Mouse (Mus musculus): ENCODE measurements around the gene Kcnip1. TPM values are rescaled to one million over a fixed set of nuclear protein-coding genes. Genes with fewer than 3 reads are reported as not detected.

Kcnip1 gene
- total RNA-seq, 2 experiments from 2014 or later: 0.11 TPM; not detected in 1

GRCm38 (mm10) chr11:33786572-33786971, 206.4 kb downstream of the Kcnip1 start:
- DNase-seq: no peak
- intact Hi-C loops (cut with DNase I): no loop called here

- intact Hi-C loops (cut with DNase I): no loop called here
- DNase-seq: no peak
Measured at GRCm38 (mm10) chr11:33781561-33781971, 211.4 kb downstream of the Kcnip1 start.

- DNase-seq: no peak
- intact Hi-C loops (cut with DNase I): no loop called here
Measured at GRCm38 (mm10) chr11:33780263-33780662, 212.7 kb downstream of the Kcnip1 start.

- DNase-seq: no peak
- intact Hi-C loops (cut with DNase I): no loop called here
Measured at GRCm38 (mm10) chr11:33772615-33773141, 220.3 kb downstream of the Kcnip1 start.

GRCm38 (mm10) chr11:33772043-33772442, 220.9 kb downstream of the Kcnip1 start:
- no peak for DNase-seq
- intact Hi-C loops (cut with DNase I): no loop called here

GRCm38 (mm10) chr11:33766976-33767938, 225.7 kb downstream of the Kcnip1 start:
- intact Hi-C loops (cut with DNase I): no loop called here
- no peak for DNase-seq

- intact Hi-C loops (cut with DNase I): no loop called here
- no peak for DNase-seq
Measured at GRCm38 (mm10) chr11:33761201-33761755, 231.7 kb downstream of the Kcnip1 start.

- no peak for DNase-seq
- intact Hi-C loops (cut with DNase I): no loop called here
Measured at GRCm38 (mm10) chr11:33756624-33757023, 236.3 kb downstream of the Kcnip1 start.

- intact Hi-C loops (cut with DNase I): no loop called here
- no peak for DNase-seq
Measured at GRCm38 (mm10) chr11:33752431-33752873, 240.5 kb downstream of the Kcnip1 start.

GRCm38 (mm10) chr11:33751503-33751902, 241.4 kb downstream of the Kcnip1 start:
- DNase-seq: no peak
- intact Hi-C loops (cut with DNase I): no loop called here

GRCm38 (mm10) chr11:33749979-33750378, 243.0 kb downstream of the Kcnip1 start:
- intact Hi-C loops (cut with DNase I): no loop called here
- DNase-seq: no peak

- intact Hi-C loops (cut with DNase I): no loop called here
Measured at GRCm38 (mm10) chr11:33749408-33749807, 243.5 kb downstream of the Kcnip1 start.

GRCm38 (mm10) chr11:33748754-33749153, 244.2 kb downstream of the Kcnip1 start:
- intact Hi-C loops (cut with DNase I): no loop called here
- no peak for DNase-seq

More at GRCm38 (mm10) chr11:33749408-33749807, 243.5 kb downstream of the Kcnip1 start:
- DNase-seq: no peak

GRCm38 (mm10) chr11:33747402-33747955, 245.5 kb downstream of the Kcnip1 start:
- intact Hi-C loops (cut with DNase I): no loop called here
- no peak for DNase-seq

GRCm38 (mm10) chr11:33746402-33746801, 246.6 kb downstream of the Kcnip1 start:
- peak; percentile 27 to 34 for DNase-seq
- intact Hi-C loops (cut with DNase I): no loop called here

- DNase-seq: no peak
- intact Hi-C loops (cut with DNase I): no loop called here
Measured at GRCm38 (mm10) chr11:33745821-33746329, 247.1 kb downstream of the Kcnip1 start.

GRCm38 (mm10) chr11:33744429-33744828, 248.5 kb downstream of the Kcnip1 start:
- DNase-seq: no peak
- intact Hi-C loops (cut with DNase I): no loop called here

GRCm38 (mm10) chr11:33740187-33740586, 252.8 kb downstream of the Kcnip1 start:
- intact Hi-C loops (cut with DNase I): no loop called here
- DNase-seq: no peak

GRCm38 (mm10) chr11:33736426-33736825, 256.5 kb downstream of the Kcnip1 start:
- DNase-seq: no peak

GRCm38 (mm10) chr11:33733269-33733668, 259.7 kb downstream of the Kcnip1 start:
- peak; percentile 67 to 68 for DNase-seq
- intact Hi-C loops (cut with DNase I): loop anchor here (1.0 kb wide), 1 partner anchor 184 kb away; no protein-coding TSS in a partner anchor

More at GRCm38 (mm10) chr11:33736426-33736825, 256.5 kb downstream of the Kcnip1 start:
- intact Hi-C loops (cut with DNase I): no loop called here

GRCm38 (mm10) chr11:33732358-33732757, 260.6 kb downstream of the Kcnip1 start:
- intact Hi-C loops (cut with DNase I): no loop called here
- no peak for DNase-seq

Measured in heart, postnatal 36 days (tissue).